Mouse (Mus musculus) gastrocnemius, adult 2 months (tissue): Measurements from ENCODE around the gene Foxred1. TPM values are rescaled to one million over a fixed set of nuclear protein-coding genes. Genes with fewer than 3 reads are reported as not detected.

ENCODE experiments used
- DNase-seq: peaks from one replicate; pipeline ENCODE4 v3.0.0; 2022
- H3K27ac ChIP-seq: fragments of 200-600 bp; 2 replicates; pipeline ENCODE4 v1.8.1; 2022; ENCODE audit warnings: mild to moderate bottlenecking
- H3K4me3 ChIP-seq: fragments of 200-600 bp; 2 replicates; pipeline ENCODE4 v1.8.1; 2022; ENCODE audit warnings: mild to moderate bottlenecking, moderate library complexity
- CTCF ChIP-seq: fragments of 200-600 bp; IDR thresholded peaks from 2 replicates; pipeline ENCODE4 v1.8.1; 2022; ENCODE audit warnings: antibody characterized with exemption, mild to moderate bottlenecking, moderate library complexity
- intact Hi-C: fragments of 180-260 bp; cut with DNase I; formaldehyde crosslinking; loops from one replicate; pipeline ENCODE4 v1.15.1; 2025
- total RNA-seq, 2 experiments: library from RNA; stranded (reverse); gene quantifications; 2 replicates each; pipeline ENCODE4 v1.2.3; 2021

Gene Foxred1
- total RNA-seq, 2 experiments from 2014 or later = 17.6 to 20.3 TPM

DNA sequence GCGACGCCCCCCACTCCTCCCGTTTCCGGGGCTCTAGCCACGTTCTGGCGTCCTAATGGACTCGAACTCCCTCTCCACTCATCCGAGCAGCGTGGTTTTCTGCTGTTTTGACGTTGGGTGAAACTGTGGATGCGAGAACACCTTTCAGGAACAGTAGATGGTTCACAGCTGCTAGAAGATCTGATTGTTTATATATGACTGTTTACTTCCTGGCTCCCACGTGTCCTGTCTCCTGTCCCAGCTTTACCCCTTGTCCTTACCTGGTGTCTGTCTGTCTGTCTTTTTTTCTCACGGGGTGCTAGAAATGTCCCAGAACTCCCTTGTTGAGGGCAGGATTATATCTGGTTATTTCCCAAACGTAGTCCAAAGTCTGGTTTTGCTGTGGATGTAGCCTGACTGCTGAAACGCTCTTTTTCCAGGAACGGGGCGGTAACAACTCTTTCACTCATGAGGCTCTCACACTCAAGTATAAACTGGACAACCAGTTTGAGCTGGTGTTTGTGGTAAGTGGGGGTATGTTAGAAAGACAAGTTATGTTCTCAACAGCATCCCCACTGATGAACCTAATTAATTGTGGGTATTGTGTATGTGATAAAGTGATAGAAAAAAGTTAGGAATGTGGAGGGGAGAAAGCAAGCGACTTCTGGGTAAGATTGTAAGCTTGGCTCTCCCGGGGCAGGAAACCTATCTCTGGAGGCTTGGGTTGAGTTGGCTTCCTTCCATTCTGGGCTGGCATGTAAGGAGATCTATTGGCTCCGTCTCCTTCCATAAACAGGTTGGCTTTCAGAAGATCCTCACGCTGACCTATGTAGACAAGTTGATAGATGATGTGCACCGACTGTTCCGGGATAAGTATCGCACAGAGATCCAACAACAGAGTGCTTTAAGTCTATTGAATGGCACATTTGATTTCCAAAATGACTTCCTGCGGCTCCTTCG, 987 bp upstream of the Foxred1 start:
- intact Hi-C loops = loop anchor here (5.0 kb wide), 1 partner anchor 55 kb away; the partner anchor contains the start of genes Fam118b and Rpusd4
- TF ChIP-seq CTCF = no peak
- Histone ChIP-seq H3K27ac (peak overlapping the region; percentile 99), H3K4me3 (peak overlapping the region; percentile 99)
- peak; percentile 78 for DNase-seq

DNA sequence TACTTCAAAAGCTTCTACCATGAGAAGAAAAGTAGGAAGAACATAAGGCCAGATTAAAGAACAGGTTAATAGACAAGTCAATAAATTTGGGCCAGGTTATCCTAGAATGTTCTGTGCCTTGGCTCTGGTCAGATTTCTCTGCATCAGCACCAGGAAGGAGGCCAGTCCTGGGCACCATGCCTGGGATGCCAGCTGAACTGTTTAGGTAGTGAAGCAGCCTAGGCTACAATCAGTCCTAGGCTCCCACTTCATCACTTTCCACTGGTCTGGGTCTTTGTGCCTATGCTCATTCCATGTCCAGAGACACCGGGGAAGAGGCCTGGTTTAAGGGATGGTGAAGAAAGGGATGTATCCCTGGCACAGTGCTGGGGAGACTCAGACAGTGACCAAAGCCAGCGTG, 6.4 kb downstream of the Foxred1 start:
- Histone ChIP-seq H3K27ac (peak overlapping the region; percentile 85), H3K4me3 (no peak overlapping the region)
- DNase-seq = peak; percentile 92
- intact Hi-C loops = no loop called here
- no peak for TF ChIP-seq CTCF

DNA sequence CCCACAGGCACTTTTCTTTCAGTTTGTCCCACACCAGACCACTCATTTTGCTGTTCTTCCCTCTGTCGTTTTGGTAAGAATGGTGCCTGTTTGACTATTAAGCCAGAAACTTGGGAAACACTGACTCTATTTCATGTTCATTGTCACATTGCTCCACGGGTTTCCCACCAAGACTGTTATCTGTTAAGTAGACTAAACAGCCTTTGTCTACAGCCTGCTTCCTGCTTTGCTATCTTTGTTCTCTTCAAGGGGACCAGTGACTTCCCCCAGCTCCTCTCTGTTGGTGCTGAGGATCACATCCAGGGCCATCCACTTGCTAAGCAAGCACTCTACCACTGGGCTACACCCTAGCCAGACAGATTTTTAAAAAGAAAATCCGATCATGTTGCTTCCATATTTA, 7.3 kb downstream of the Foxred1 start:
- peak; percentile 42 for DNase-seq
- intact Hi-C loops = no loop called here

DNA sequence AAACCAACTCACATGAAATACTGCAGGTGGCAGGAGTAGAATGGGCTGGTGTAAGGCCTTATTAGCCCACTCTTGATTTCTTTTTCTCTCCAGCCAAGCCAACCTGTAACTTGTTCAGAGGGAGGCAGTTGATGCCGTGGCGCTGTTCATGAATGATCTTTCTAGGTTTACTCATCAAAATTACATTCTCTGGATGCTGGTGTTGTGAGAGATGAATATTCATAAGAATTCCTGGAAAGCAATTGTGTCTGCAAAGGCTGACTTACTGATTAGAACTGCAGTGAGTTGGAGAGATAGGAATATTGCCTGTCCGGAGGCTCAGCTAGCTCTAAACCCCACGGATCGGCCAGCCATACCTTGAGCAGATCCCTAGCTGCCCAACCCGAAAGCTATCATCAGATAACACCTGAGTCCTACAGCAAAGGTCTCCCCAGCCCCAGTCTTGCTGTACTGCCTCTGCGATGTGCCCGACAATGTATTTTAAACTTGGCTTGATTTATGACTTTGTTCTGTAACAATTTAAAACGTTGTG, 10.3 kb downstream of the Foxred1 start:
- peak overlapping the region; percentile 96 for H3K27ac ChIP-seq
- DNase-seq = no peak
- TF ChIP-seq CTCF = no peak
- intact Hi-C loops = no loop called here
- H3K4me3 ChIP-seq = peak overlapping the region; percentile 96

More for the DNA sequence above, 7.3 kb downstream of the Foxred1 start:
- no peak; the same call in 1 of the 2 replicates for TF ChIP-seq CTCF
- H3K27ac ChIP-seq = peak overlapping the region; percentile 85
- peak overlapping the region; percentile 7; the same call in 1 of the 2 replicates for H3K4me3 ChIP-seq

DNA sequence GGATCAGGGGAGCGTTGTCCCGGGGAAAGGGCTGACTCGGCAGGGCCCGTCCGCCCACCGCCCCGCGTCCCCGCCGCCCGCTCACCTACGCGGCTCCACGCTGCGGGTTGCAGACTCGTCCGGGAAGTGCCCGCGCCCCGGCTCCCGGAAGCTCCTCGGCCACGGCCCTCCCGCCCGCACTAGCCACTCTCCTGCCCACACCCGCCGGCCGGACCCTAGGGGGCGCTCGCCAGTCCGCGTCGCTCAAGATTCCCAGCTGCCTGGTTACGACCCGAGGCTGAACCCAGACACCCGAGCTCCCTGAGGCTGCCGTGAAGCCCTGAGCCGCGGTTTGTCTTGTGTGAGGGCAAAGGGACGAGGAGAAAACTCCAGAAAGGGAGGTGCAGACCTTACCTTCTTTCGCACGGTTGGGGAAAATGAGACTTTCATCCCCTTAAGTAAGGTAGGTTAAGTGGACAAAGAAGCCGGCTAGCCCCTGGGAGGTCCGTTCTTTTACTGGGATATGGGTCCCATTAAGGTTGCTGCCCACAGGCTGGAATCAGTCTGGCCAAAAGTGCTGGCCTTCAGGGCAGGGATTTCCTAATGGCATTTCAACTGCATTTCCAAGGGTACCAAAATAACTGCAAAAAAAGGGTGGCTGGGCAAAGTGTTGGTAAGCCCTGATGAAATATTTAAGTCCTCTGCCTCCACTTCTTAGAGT, 10.9 kb downstream of the Foxred1 start, which contains the start of the genes Srpr and Tirap:
Gene Srpr (plus strand): TSS at position 404 of the 700 bp plus-strand sequence.
Gene Tirap (minus strand): TSS at position 520 of the 700 bp plus-strand sequence.
- DNase-seq = peak; percentile 97
- H3K27ac ChIP-seq = peak within 1 kb of the TSS; percentile 96
- intact Hi-C loops = loop anchor here (5.0 kb wide), 1 partner anchor 37 kb away; no protein-coding TSS in a partner anchor
- no peak; the same call in 1 of the 2 replicates for TF ChIP-seq CTCF
- peak within 1 kb of the TSS; percentile 96 for H3K4me3 ChIP-seq

DNA sequence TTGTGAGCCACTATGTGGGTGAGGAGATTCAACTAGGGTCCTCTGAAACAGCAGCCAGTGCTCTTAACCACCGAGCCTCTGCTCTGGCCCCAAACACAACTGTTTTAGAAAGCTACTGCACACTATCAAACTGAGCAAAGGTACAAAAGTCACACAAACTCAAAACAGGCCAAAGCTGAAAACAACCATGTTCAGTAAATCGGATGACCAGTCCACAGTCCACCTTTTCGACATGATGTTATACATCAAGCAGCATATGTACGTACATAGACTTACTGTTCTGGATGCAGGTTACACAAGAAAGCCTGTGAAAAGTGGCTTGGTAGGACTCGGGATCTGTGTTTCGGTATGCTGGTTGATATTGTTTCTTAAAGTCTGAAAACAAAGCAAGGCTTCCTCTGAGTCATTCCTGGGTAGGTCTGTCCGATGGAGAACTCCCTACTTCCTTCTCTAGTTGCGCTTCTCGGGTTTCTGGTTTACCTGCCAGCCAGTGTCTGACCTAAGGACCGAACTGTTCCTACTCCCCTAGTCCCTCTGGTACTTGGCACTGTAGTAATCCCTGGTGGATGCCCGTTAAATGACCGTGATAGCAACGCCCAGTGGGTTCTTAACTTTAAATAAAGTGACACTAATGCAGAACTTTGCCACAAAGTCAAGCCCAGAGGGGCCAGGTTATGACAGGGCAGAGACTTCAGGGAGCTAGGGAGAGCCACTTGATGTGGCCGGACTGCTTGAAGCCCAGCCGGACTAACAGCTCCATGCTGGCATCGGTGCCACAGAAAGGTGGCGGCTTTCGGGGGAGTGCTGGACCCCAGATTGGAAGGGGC, 11.7 kb downstream of the Foxred1 start:
- peak; percentile 72 for DNase-seq

DNA sequence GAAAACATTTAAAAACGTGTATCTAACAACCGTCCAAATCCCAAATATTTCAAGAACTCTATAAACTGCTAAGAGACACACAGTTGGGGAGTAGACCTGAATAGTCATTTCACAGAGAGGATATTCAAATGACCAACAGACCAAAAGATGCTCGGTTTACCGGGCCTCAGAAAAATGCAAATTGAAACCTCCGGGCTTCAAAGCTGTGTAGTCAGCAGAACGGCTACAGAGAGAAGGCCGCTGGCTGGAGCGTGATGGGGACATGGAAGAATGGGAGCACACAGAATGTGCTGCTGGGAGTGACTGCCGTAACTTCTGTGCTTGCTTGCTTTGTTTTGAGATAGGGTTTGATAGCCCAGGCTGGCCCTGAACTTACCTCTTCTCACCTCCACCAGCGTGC, 12.5 kb downstream of the Foxred1 start:
- peak overlapping the region; percentile 96 for H3K27ac ChIP-seq
- TF ChIP-seq CTCF = no peak
- peak; percentile 46 for DNase-seq
- intact Hi-C loops = loop anchor here (5.0 kb wide), 1 partner anchor 39 kb away; no protein-coding TSS in a partner anchor
- H3K4me3 ChIP-seq = peak overlapping the region; percentile 96

More for the DNA sequence above, 11.7 kb downstream of the Foxred1 start:
- H3K4me3 ChIP-seq = peak overlapping the region; percentile 96
- intact Hi-C loops = loop anchor here (5.0 kb wide), 1 partner anchor 38 kb away; no protein-coding TSS in a partner anchor
- no peak for TF ChIP-seq CTCF
- peak overlapping the region; percentile 96 for H3K27ac ChIP-seq

DNA sequence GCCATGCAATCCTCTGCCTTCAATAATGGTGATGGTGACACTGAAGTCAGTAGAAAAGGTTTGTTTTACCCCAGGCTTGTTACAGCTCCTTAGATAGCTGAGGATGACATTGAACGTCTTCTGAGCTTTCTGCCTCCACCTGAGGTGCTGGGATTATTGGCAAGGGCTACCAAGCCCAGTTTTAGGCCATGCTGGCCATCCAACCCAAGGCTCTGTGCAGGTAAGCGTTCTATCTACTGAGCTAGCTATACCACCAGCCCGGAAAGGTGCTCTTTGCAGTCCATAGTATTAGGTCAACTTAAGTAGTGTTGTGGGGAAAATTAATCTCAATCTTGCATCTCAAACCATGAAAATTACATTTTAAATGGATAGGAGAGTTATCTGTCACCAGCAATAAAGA, 13.2 kb downstream of the Foxred1 start:
- DNase-seq = no peak
- Histone ChIP-seq H3K4me3 (peak overlapping the region; percentile 96), H3K27ac (peak overlapping the region; percentile 96)
- intact Hi-C loops = loop anchor here (5.0 kb wide), 1 partner anchor 40 kb away; no protein-coding TSS in a partner anchor
- TF ChIP-seq CTCF = no peak

DNA sequence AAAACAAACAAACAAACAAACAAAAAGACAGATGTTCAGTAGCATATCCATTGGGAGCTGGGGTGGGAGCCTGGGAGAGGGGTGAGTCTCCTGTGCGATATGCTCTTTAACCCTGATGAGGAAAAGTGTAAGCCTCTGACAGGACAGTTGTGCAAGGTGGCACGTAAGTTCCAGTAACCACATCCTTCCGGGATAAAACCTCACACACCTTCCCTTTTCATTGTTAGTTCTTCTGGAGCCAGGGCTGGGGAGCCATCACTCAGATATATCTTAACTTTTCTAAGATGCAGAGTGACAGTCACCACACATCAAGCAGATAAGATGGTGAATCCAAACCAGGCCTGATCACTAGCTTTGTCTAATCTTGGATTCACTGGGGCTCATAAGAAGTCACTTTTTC, 16.8 kb downstream of the Foxred1 start:
- no peak for DNase-seq
- Histone ChIP-seq H3K4me3 (no peak overlapping the region), H3K27ac (no peak overlapping the region)
- intact Hi-C loops = no loop called here
- no peak for TF ChIP-seq CTCF

DNA sequence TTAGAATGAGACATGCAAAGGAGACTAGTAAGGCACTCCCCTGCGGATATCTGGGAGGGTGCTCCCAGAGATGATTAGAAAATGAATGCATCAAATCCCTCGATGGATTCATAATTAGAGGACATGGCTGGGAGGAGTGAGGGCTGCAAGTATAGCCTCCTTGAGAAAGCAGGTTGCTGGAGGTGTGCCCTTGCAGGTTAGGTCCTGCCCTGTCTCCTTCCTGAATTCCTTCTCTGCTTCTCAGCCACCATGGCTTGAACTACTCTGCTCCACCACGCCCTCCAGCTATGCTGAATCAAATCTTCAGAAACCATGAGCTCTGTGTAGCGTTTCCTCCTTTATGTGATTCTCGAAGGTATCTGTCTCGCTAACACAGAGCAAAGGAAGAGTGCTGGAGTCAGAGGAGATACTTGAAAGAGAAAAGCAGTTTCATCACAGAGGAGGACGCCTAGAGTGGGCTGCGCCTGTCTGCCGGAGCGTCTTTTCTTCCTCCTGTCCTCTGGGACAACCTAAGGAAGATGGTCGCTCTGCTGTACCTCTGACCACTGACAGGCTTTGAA, 17.8 kb downstream of the Foxred1 start:
- intact Hi-C loops = no loop called here
- TF ChIP-seq CTCF = no peak
- no peak for DNase-seq
- Histone ChIP-seq H3K4me3 (no peak overlapping the region), H3K27ac (no peak overlapping the region)

DNA sequence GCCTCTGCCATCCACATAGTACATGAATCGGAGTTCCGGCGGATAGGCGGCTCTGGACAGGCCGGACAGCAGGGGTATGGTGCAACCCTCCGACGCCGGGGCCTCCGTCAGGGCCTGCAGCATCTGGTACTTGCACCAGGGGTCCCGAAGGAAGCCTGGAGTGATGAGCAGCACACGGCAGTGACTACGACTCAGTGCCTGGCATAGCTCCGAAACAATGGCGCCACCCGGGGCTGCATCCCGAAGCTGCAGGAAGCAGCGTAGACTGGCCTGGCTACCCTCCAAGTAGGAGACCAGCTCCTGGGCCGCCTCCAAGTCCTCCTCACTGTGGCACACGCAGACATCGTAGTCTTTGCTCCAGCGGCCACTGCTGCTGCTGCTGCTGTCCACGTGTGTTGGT, 22.2 kb downstream of the Foxred1 start:
- peak overlapping the region; percentile 83; the same call in 1 of the 2 replicates for H3K27ac ChIP-seq
- peak; percentile 44 for DNase-seq
- TF ChIP-seq CTCF = no peak
- H3K4me3 ChIP-seq = no peak overlapping the region
- intact Hi-C loops = no loop called here
